Mouse (Mus musculus) right cerebral cortex, adult 18-20 months (tissue): ENCODE measurements around the gene Plppr3.

ENCODE experiments used
- DNase-seq: peaks from one replicate; pipeline ENCODE4 v3.0.0; 2022; ENCODE audit warnings: mixed read lengths

Plppr3 gene

GRCm38 (mm10) chr10:79865801-79866295 lies 8.6 kb downstream of the Plppr3 start:
- no peak for DNase-seq

GRCm38 (mm10) chr10:79865189-79865601 lies 9.2 kb downstream of the Plppr3 start:
- no peak for DNase-seq

DNA sequence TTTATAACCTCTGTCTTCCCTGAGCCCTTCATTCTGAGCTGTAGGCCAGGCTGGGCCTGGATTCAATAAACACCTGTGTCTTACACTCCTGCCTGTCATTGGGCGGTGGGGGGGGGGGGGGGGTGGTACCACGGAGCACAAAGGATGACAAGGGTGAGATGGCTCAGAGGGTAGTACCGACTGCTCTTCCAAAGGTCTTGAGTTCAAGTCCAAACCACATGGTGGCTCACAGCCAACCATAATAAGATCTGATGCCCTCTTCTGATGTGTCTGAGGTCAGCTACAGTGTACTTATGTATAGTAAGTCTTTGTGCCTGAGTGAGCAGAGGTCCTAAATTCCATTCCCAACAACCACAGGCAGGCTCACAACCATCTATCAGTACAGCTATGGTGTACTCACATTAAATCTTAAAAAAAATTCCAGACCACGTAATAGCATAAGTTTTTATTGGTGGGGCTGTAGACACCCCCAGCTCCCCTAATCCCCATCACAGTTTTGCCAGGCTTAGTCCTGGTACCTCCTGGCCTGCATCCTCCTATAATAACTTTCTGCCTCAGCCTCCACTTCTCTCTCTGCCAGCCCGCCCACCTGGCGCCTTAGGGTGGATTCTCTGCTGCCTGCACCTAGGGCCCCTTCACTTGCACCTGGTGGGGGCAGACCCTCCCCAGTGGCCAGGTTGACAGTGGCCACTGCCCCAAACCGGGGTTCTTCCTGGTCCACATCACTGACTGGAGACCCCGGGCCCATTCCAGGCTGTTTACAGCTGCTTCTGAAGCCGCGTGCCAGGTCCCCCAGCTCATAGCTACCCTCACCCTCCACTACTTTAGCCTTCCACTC lies 9.9 kb downstream of the Plppr3 start:
- DNase-seq, result no peak

GRCm38 (mm10) chr10:79862925-79863324 lies 11.5 kb downstream of the Plppr3 start:
- DNase-seq, result no peak

DNA sequence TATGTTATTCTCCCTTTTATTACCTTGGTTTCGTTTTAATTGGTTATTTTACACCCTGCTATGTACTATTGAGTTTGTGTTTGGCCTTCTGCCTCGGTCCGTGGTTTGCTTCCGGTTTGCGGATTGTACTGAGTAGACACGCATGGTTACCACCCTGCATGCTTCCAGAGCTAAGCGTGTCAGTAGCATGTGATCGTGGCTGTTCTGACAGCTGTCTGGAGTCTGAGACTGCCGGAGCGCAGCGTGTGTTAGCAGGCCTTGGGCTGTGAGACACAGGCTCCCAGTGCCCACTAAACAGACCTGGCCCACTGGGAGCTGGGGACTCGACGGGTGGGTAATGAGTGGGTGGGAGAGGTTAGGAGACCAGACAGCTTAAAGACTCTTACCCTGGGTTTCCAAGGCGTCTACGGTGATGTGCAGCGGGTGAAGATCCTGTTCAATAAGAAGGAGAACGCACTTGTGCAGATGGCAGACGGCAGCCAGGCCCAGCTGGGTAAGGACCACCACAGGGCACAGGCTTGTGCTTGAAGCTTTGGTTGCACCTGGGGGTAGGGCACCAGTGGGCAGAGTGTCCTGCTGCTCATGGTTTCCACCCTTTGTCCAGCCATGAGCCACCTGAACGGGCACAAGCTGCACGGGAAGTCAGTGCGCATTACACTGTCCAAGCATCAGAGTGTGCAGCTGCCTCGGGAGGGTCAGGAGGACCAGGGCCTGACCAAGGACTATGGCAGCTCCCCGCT lies 12.2 kb downstream of the Plppr3 start:
- DNase-seq, result no peak

GRCm38 (mm10) chr10:79861230-79862048 lies 13.0 kb downstream of the Plppr3 start:
- DNase-seq, result no peak

DNA sequence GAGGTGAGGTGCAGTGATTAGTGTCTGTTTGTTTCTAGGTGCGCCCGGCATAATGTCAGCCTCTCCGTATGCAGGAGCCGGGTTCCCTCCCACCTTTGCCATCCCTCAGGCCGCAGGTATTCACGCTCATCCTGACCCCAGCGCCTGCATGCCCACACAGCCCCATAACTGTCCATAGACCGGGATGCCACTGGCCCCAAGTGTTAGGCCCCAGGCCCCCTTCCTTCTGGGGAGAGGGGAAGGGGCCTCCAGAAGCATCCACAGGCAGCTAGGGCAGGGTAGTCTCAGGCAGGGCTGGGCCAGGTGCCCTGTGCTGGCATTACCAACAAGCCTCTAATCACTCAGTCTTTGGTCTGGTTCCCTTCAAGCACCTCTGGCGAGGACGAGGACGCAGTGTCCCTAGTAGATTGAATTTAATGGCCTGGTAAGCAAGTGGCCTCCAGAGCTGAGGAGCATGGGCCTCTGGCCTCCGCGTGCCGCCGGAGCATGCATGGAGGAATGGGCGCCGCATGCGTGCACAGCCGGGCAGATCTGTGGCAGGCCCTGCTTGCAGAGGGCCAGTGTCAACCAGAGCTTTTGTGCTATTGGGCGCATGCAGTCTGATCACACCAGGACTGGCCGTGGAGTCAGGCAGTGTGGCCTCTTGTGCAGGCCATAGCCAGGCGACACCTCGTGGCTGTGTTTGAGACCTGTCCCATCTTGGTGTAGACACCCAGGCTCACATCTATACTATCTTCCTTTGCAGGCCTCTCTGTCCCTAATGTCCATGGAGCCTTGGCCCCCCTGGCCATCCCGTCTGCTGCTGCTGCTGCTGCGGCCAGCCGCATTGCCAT lies 14.1 kb downstream of the Plppr3 start:
- DNase-seq, result no peak

DNA sequence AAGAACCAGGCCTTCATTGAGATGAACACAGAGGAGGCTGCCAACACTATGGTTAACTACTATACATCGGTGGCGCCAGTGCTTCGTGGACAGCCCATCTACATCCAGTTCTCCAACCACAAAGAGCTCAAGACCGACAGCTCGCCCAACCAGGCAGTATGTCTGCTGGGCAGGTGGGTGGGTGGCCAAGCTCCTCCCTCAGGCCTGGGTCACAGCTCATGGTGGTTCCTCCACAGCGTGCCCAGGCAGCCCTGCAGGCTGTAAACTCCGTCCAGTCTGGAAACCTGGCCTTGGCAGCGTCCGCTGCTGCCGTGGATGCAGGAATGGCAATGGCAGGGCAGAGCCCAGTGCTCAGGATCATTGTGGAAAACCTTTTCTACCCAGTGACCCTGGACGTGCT lies 15.3 kb downstream of the Plppr3 start:
- no peak for DNase-seq

GRCm38 (mm10) chr10:79858416-79859074 lies 15.9 kb downstream of the Plppr3 start:
- DNase-seq, result peak; percentile 85

DNA sequence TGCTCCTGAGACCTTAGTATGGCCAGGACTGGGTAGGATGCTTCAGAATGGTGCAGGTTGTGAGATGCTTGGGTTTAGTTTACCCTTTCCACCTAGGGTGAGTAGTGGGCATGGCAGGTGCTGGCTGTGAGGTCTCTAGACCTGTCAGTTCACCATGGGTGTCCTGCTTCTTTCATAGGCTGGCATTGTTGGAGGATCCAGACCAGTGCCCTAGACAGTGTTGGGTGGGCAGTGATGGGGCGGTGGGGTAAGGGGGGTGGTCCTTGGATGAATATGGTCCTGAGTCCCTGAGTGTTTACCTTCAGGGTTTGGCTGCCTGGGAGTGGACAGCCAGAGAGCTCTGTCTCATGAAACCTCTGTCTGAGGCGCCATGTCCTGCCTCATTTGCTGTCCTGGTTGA lies 16.5 kb downstream of the Plppr3 start:
- no peak for DNase-seq

DNA sequence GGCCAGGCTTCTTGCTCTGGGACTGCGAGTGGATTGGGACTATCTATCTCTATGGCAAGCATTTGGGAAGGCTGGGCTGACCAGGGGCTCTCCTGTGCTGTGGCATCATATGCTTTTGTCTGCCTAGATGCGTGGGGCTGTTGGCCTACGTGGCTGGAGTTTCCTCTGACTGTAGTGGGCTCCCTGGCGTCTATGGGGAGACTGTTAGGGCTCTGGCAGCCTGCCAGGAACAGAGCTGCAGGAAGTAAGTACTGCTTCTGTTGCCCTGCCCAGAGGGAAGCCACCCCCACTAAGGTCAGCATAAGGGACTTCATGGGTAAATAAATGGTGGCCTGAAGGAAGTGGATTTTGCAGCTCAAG lies 17.0 kb downstream of the Plppr3 start:
- no peak for DNase-seq

DNA sequence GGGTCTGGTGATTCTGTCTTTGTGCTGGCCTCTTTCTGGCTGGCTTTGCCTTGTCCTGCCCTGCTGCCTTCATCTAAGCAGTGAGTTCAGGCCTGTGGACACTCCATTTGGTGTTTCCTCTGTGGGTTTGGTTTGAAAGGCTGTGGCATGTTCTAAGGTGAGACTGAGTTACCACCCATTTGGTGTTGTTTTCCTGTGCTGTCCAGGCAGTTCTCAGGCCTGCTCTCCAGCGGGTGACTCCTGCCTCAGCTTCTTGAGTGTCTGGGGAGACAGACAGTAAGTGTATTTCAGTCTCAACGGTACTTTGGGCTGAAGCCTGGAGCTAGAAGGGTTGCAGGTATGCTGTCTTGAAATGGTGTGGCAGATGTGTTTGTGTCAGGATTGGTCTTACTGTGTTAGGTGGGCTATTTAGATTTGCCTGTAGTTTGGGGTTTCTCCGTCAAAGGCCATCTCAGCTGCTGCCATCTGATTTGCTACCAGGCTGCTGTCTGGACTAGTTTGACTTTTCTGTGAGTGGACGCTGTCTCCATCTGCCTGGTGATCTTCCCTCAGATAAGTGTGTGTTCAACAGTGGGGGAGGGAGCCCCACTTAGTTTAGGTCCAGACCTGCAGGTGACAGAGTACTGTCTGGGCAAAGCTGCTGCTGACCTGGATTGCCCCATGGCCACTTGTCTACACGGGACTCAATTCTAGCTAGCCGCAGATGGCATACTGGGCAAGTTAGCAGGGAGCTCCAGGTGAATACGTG lies 17.6 kb downstream of the Plppr3 start:
- no peak for DNase-seq

DNA sequence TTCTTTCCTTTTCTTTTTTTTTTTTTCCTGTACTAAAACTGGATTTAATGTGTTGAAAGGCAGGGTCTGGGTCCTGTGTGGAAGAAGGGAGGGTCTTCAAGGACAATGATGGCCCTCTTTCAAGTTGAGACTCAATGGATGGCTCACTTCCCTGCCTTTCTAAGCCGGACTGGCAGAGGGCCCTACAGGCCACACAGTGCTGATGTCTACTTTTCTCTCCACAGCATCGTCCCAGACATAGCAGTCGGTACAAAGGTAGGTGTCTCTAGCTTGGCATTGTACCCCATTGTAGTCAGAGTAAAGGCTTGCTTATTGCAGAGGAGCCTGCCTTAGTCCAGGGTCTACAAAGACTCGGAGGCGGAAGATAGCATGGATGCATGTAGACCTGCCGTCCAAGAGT lies 18.2 kb downstream of the Plppr3 start:
- DNase-seq, result no peak

- no peak for DNase-seq
These were observed 18.8 kb downstream of the Plppr3 start for GRCm38 (mm10) chr10:79855558-79856184.

- no peak for DNase-seq
These were observed 19.5 kb downstream of the Plppr3 start for GRCm38 (mm10) chr10:79854801-79855541.

DNA sequence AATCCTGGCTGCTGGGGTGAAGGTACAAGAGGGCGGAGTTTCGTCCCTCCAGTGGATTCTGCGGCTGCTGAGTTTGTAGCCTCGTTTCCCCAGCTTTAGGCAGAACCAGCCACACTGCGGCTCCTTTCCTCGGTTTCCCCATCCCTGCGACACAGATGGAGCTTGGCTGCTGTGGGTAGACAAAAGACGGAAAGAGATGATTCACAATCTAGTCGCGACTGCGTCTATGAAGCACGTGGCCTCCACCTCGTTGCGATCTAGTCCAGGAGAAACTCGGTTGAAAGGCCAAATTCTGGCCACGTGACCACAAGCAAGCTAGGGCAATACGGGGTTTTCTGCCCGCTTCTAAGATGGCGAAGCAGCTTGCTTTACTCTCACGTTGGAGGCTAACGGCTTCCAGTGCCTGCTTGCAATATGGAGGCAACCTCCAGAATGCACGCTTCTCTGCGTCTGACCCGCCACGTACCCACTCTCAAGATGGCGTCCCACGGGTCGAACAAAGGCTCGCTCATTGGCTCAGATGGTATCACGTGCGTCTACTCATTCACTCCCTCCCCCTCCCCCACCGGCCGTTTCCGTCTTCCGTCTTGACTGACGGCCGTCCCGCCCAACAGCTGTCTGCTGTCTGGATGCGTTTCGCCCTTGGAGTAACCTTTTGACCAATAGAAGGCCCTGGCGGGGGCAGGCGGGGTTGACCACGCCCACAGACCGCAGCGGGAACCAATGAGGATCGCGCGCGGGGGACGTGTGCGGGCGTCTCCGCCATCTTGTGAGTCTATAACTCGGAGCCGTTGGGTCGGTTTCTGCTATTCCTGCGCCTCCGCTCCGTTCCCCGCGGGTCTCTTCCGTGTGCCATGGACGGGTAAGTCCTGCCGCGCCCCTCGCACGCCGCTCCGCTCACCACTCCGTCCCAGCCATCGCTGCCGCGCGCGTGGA lies 20.3 kb downstream of the Plppr3 start, which contains the start of gene Ptbp1:
TSS of gene Ptbp1 (plus strand) at position 568 of the 936 bp plus-strand sequence.
- DNase-seq, result peak; percentile 99

DNA sequence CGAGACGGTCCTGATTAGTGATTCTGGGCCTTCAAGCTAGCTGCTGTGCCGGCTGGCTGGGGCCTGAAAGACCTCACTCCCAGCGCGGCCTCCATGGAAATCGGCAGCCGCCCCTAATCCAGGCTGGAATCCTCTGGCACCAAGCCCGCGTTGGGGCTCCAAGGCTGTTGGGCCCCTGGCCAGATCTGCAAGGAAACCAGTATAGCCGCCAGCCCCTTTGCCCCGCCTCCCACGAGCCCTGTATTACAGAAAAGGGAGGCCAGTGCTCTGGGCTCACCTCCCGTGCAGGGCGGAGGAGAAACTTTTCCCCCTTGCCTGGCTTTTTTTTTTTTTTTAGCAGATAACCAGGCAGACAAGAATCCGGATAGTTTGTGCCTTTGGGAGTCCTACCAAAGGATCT lies 21.0 kb downstream of the Plppr3 start:
- peak; percentile 80 for DNase-seq

DNA sequence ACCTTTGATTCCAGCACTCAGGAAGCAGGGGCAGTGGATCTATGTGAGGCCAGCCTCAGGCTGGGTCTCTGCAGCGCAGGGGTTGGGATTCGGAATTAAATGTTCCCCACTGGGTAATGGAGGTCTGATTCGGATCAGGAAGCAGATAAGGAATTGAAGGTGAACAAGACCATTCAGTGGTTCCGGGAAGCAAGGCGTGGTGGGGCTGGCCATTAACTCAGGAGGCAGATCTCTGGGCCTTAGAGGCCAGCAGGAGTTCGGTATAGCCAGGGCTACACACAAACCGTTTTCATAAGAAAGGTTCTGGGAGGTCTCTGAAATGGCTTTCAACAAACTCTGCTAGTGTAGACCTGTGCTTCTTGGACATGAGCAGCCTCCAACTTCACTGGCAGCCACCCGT lies 21.6 kb downstream of the Plppr3 start:
- DNase-seq, result no peak
